Mouse (Mus musculus) liver, adult (tissue): Measurements from ENCODE around the gene Tecta.

Source experiments
- GATA4 ChIP-seq: IDR thresholded peaks from 2 replicates; pipeline ENCODE4 v1.6.1; 2014; ENCODE audit warnings: mild to moderate bottlenecking, low read length; ENCODE audit not compliant: insufficient replicate concordance

The Tecta gene

GRCm38 (mm10) chr9:42396141-42396540, 3.6 kb downstream of the Tecta start:
- no peak for TF ChIP-seq GATA4

DNA sequence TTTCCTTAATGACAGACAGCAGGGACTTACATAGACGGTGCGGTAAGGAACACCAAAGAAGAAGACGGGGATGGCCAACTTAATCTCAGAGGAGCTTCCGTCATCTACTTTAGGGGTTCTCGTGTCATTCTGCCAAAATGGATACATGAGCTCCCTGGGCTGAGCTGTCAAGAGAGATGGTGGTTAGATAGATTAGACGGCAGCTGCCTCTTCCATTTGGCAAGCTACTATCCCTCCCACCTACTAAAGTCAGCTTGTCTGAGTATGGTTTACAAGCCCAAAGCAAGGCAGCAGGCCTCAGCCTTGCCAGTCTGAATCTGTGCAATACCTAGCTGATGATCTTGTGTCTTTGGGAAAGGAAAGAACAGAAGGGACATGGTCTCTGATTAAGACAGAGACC, 4.8 kb downstream of the Tecta start:
- TF ChIP-seq GATA4 = no peak

DNA sequence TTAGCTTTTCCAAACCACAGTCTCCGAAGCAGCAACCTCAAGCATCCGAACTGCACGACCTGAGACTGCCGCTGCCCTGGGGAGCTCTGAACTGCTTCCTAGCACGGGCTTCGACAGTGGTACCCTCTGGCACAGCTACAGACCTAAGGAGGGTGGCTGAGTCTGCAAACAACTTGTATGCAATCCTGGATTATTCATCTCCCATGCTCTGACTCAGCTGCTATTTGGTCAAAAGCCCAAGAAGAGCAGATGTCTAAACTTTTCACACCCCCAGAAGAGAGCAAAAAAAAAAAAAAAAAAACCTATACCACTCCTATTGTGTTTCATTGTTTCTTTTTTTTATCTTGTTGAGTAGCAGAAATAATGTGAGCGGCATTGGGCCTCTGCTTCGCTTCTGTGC, 5.4 kb downstream of the Tecta start:
- TF ChIP-seq GATA4 = no peak

DNA sequence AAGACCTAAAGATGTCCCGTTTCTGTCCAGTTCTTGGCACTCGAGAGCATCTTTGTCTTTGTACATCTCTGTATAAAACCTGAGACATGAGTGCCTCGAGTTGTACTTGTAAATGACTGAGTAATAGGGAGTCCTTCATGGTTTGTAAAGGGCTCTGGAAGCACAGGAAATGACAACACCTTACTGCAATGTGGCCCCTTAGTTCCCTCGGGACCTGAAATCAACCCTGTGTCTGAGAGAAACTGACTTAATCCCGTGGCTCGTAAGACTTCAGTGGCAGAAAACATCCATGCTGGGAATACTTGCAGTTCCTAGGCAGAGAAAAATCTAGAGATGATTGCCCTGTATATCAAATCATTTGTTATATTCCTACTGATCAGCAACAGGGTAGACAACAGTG, 6.8 kb downstream of the Tecta start:
- no peak for TF ChIP-seq GATA4

GRCm38 (mm10) chr9:42388490-42388889, 11.2 kb downstream of the Tecta start:
- TF ChIP-seq GATA4 = no peak

DNA sequence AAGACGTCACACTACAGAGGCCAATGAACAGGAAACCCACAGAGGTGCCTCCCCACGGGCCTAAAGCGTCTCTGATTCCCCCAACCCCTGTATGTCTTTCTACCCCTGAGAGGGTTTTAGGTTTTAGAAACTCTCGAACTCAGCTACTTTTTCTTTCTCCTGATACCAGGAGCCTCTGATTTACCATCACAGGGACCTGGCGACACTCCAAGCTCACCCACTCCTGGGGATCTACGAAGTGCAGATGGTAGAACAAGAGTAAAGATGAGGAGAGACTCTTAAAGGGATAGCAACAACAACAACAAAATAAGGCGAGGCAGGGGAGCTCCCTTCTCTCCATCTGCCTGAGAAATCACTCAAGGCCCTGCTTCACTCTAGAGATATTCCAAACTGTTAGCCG, 12.7 kb downstream of the Tecta start:
- no peak for TF ChIP-seq GATA4

GRCm38 (mm10) chr9:42385656-42386055, 14.1 kb downstream of the Tecta start:
- no peak for TF ChIP-seq GATA4

DNA sequence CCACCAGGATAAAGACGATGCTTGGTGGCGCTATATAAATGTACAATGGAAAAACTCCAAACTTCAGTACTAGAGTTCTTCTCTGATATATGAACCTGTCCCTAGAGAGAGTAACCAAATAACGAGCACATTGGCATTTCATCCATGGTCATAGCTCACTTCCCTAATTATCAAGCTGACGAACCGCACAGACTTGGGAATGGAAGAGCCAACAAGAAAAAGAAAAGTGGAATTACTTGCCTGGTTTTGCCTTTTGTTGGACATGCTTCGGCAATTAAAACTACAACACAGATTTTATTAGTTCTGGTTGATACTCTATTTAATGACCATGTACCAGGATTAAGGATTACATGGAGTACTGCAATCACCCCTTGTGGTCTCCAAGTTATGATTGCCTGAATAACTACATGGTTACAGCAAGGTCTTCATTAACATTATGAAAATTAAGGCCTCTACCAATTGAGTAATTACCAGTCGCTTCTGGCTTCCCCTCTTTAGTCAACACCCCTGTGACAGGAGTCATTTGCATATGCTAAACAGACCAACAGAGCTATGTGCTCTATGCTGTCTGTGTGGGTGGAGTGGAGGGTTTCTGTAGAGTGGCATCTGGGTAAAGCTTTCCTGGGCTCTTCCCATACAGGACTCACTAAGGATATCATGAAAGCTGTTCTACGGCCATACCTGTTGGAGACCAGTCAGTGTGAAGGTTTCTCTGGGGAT, 16.9 kb downstream of the Tecta start:
- TF ChIP-seq GATA4 = no peak

- TF ChIP-seq GATA4 = no peak
Measured at GRCm38 (mm10) chr9:42382063-42382462, 17.7 kb downstream of the Tecta start.

GRCm38 (mm10) chr9:42378071-42378470, 21.7 kb downstream of the Tecta start:
- no peak for TF ChIP-seq GATA4

- TF ChIP-seq GATA4 = no peak
Measured at GRCm38 (mm10) chr9:42377656-42378055, 22.1 kb downstream of the Tecta start.

DNA sequence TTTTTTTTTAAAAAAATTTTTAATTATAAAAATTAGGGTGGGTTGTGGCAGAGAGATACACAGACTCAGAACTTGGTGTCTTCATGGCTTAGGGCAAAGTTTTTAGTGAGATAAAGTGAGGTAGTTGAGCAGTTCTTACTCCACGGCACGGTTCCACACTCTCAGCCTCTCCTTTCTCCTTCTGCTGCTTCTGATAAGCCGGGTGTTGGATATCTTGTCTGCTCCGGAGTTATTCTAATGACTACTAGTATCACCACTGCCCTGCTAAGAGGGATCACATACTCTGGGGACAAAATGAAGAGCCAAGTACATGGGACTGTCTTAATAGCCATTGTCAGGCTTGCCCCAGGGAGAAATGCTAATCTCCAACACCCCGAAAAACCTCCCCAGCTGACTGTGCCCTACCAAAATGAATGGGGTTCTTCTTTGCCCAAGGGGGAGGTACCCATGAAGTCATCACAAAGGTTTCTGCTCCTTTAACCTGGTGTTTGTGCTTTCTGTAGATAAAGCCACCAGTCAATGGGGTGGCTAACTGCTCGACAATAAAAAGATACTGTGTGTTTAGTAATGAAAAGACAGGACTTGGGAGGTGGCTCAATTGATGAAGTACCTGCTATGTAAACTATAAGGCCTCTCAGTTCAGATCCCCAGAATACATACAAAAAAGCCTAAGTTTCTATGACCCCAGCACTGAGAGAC, 27.9 kb downstream of the Tecta start:
- TF ChIP-seq GATA4 = no peak

- no peak for TF ChIP-seq GATA4
Measured at GRCm38 (mm10) chr9:42357585-42357984, 42.1 kb downstream of the Tecta start.

DNA sequence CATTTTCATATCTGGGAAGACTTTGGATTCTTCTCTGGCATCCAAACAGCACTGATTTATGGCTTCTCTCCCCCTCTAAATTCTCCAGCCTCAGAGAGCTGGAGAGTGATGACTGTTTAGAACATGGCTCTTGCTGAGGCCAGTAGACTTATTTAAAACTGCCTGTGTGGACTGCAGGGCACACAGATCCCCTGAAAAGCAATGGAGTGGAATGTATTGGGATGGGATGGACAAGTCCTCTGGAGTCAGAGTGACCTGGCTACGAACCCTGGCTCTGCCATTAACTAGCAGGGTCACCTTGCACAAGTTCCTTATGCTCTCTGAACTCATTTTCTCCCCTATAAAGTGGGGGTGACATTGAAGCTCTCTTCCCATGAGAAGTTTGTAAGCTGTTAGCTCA, 44.9 kb downstream of the Tecta start:
- TF ChIP-seq GATA4 = no peak

GRCm38 (mm10) chr9:42349791-42350190, 49.9 kb downstream of the Tecta start:
- no peak for TF ChIP-seq GATA4

- no peak for TF ChIP-seq GATA4
Measured at GRCm38 (mm10) chr9:42346297-42346696, 53.4 kb downstream of the Tecta start.

- TF ChIP-seq GATA4 = no peak
Measured at GRCm38 (mm10) chr9:42339151-42339550, 60.6 kb downstream of the Tecta start.
